Mouse (Mus musculus) layer of hippocampus, adult 8-10 months (tissue): ENCODE measurements around the gene Pde8a. TPM values are rescaled to one million over a fixed set of nuclear protein-coding genes. Genes with fewer than 3 reads are reported as not detected.
A peak's percentile ranks its signal among the peaks of the same experiment; 100 is the strongest.

Source experiments
- DNase-seq, 2 experiments: peaks; one replicate each; pipeline ENCODE4 v3.0.0; 2022; ENCODE audit warnings: low spot score in 2 of 2
- total RNA-seq, 4 experiments: library from RNA; stranded (reverse); gene quantifications; 2 replicates each; pipeline ENCODE4 v1.2.4; 2022

The Pde8a gene
- total RNA-seq, 4 experiments from 2014 or later = 10.1 to 13.0 (median 11.6) TPM

- no peak for DNase-seq
Observed at GRCm38 (mm10) chr7:81261548-81261947, 48.2 kb downstream of the Pde8a start.

- DNase-seq = no peak
Observed at GRCm38 (mm10) chr7:81272908-81273307, 59.5 kb downstream of the Pde8a start.

GRCm38 (mm10) chr7:81278966-81279365 lies 65.6 kb downstream of the Pde8a start:
- DNase-seq = no peak

- DNase-seq = no peak
Observed at GRCm38 (mm10) chr7:81281240-81281639, 67.8 kb downstream of the Pde8a start.

- DNase-seq = no peak
Observed at GRCm38 (mm10) chr7:81286456-81286855, 73.1 kb downstream of the Pde8a start.

- DNase-seq = no peak
Observed at GRCm38 (mm10) chr7:81286946-81287345, 73.5 kb downstream of the Pde8a start.

GRCm38 (mm10) chr7:81295169-81295568 lies 81.8 kb downstream of the Pde8a start:
- DNase-seq = no peak

GRCm38 (mm10) chr7:81298206-81298605 lies 84.8 kb downstream of the Pde8a start:
- DNase-seq = no peak

GRCm38 (mm10) chr7:81301323-81301722 lies 87.9 kb downstream of the Pde8a start:
- no peak for DNase-seq

GRCm38 (mm10) chr7:81303682-81304081 lies 90.3 kb downstream of the Pde8a start:
- DNase-seq = no peak

- DNase-seq = no peak
Observed at GRCm38 (mm10) chr7:81304100-81304499, 90.7 kb downstream of the Pde8a start.

GRCm38 (mm10) chr7:81304675-81305074 lies 91.3 kb downstream of the Pde8a start:
- peak; percentile 25 to 56 for DNase-seq

GRCm38 (mm10) chr7:81307735-81308134 lies 94.3 kb downstream of the Pde8a start:
- peak; percentile 58 to 60 for DNase-seq

- DNase-seq = no peak
Observed at GRCm38 (mm10) chr7:81309247-81309646, 95.9 kb downstream of the Pde8a start.

- no peak for DNase-seq
Observed at GRCm38 (mm10) chr7:81311130-81311529, 97.7 kb downstream of the Pde8a start.

- no peak for DNase-seq
Observed at GRCm38 (mm10) chr7:81311581-81311980, 98.2 kb downstream of the Pde8a start.

GRCm38 (mm10) chr7:81315583-81315982 lies 102.2 kb downstream of the Pde8a start:
- DNase-seq = no peak

GRCm38 (mm10) chr7:81319749-81320148 lies 106.4 kb downstream of the Pde8a start:
- no peak for DNase-seq

GRCm38 (mm10) chr7:81321776-81322175 lies 108.4 kb downstream of the Pde8a start:
- no peak for DNase-seq

GRCm38 (mm10) chr7:81326043-81326442 lies 112.6 kb downstream of the Pde8a start:
- no peak for DNase-seq

- no peak for DNase-seq
Observed at GRCm38 (mm10) chr7:81326859-81327258, 113.5 kb downstream of the Pde8a start.

GRCm38 (mm10) chr7:81327661-81328060 lies 114.3 kb downstream of the Pde8a start:
- no peak for DNase-seq

GRCm38 (mm10) chr7:81330767-81331166 lies 117.4 kb downstream of the Pde8a start:
- DNase-seq = no peak

- no peak for DNase-seq
Observed at GRCm38 (mm10) chr7:81331851-81332250, 118.5 kb downstream of the Pde8a start.
